ENCODE assay signal across 16 mouse cellular contexts in genomic region chr13:35875396-35875795, GRCm38 (mm10). TPM values are rescaled to one million over a fixed set of nuclear protein-coding genes. Genes with fewer than 3 reads are reported as not detected.
A peak's percentile ranks its signal among the peaks of the same experiment; 100 is the strongest.
DNase-seq lines count a peak whose midpoint lies in the region.
"Had no signal": no experiment of that assay in that cellular context is flagged by ENCODE, and none has a peak within 500 bp of the region (broad histone marks: within the 10 kb centered on the region; RNA-seq: fewer than 3 reads in every experiment).

No protein-coding gene starts in this region.

- DNase-seq in left cerebral cortex, adult 18-20 months (ENCODE audit: low spot score in 2 of 2): peak; percentile 40
- no peak for DNase-seq in left cerebral cortex, postnatal 10 days (ENCODE audit: extremely low spot score in 1 of 2, low spot score in 2 of 2)
- peak; percentile 20 to 25 for DNase-seq in right cerebral cortex, adult 2 months (ENCODE audit: low spot score in 2 of 2)
- DNase-seq in right cerebral cortex, postnatal 14 days: no peak
- DNase-seq in telencephalon, adult 2 months (ENCODE audit: low read depth, low spot score): peak; percentile 55
- no peak for DNase-seq in heart, adult 9 months (ENCODE audit: low spot score in 2 of 2)
- DNase-seq: adrenal gland, adult 2 months; adrenal gland, postnatal 14 days; cerebellum, adult 11-12 months; cerebellum, adult 8-10 months; cerebellum, postnatal 10 days; cerebellum, postnatal 36 days; embryo, embryonic 11 days; gastrocnemius, postnatal 10 days; gastrocnemius, postnatal 36 days; heart, adult 2 months had no signal

- intact Hi-C loops in left cerebral cortex, postnatal 10 days (cut with DNase I): no loop called here

RNA-seq across cellular contexts. Expression of gene Rpp40, which starts 30.8 kb away (rescaled TPM):
- 1 to 10 TPM; 4.7 to 5.3 TPM for total RNA-seq in left cerebral cortex, adult 18-20 months (2021)
- total RNA-seq in left cerebral cortex, postnatal 10 days (2021): 1 to 10 TPM; 5.8 to 8.0 TPM

Comparison
In these comparisons a context has a peak if more than half of its experiments do, and no peak if none do; other contexts are left out.
1. DNase-seq: peak in left cerebral cortex, adult 18-20 months (2 of 2), right cerebral cortex, adult 2 months (2 of 2) and telencephalon, adult 2 months (single experiment); none in left cerebral cortex, postnatal 10 days (0 of 2), right cerebral cortex, postnatal 14 days (single experiment) and heart, adult 9 months (0 of 2).